ENCODE assay signal across 8 mouse cellular contexts in genomic region chr11:89302816-89303180, GRCm38 (mm10). TPM values are rescaled to one million over a fixed set of nuclear protein-coding genes. Genes with fewer than 3 reads are reported as not detected.
A peak's percentile ranks its signal among the peaks of the same experiment; 100 is the strongest.
DNase-seq lines count a peak whose midpoint lies in the region; ATAC-seq and TF ChIP-seq lines count a peak whose summit lies in the region.

No protein-coding gene starts in this region.

- no peaks in the 10 kb centered on the region; the same call in 1 of the 2 replicates for H3K4me1 ChIP-seq in brown adipose tissue, adult 24 weeks (ENCODE audit: control insufficient read depth, insufficient read depth, insufficient read length, low read length)
- H3K4me1 ChIP-seq in hindbrain, embryonic 12.5 days: peaks cover 20% of the 10 kb centered on the region
- H3K4me1 ChIP-seq in lung, postnatal 0 days (ENCODE audit: insufficient read depth, low read depth, low read length): peaks cover 13% of the 10 kb centered on the region; the same call in 1 of the 2 replicates

- peak; percentile 68 for ATAC-seq in hindbrain, embryonic 12.5 days (ENCODE audit: low FRiP score)
- ATAC-seq in lung, postnatal 0 days: peak; percentile 55

- peaks cover 4% of the 10 kb centered on the region; the same call in 1 of the 2 replicates for H3K9me3 ChIP-seq in hindbrain, embryonic 12.5 days (replicated peaks)
- H3K9me3 ChIP-seq in lung, postnatal 0 days (ENCODE audit: low read length): no peaks in the 10 kb centered on the region

- peak overlapping the region; percentile 87 for H3K4me2 ChIP-seq in hindbrain, embryonic 12.5 days (replicated peaks)
- peak overlapping the region; percentile 98 for H3K4me2 ChIP-seq in lung, postnatal 0 days (replicated peaks; ENCODE audit: low read depth, low read length)

- H3K27ac ChIP-seq in brown adipose tissue, adult 24 weeks (replicated peaks; ENCODE audit: low read depth, low read length): no peak overlapping the region
- H3K27ac ChIP-seq in hindbrain, embryonic 12.5 days: peak overlapping the region; percentile 90
- H3K27ac ChIP-seq in lung, postnatal 0 days (ENCODE audit: low read length): no peak overlapping the region

- H3K36me3 ChIP-seq in hindbrain, embryonic 12.5 days: no peaks in the 10 kb centered on the region
- H3K36me3 ChIP-seq in lung, postnatal 0 days (ENCODE audit: insufficient read depth, low read length): no peaks in the 10 kb centered on the region

- peaks cover 7% of the 10 kb centered on the region for H3K27me3 ChIP-seq in hindbrain, embryonic 12.5 days
- peaks cover 21% of the 10 kb centered on the region for H3K27me3 ChIP-seq in lung, postnatal 0 days (replicated peaks; ENCODE audit: insufficient read depth, low read length)

- no peak for TF ChIP-seq EP300 in lung, postnatal 0 days (IDR thresholded peaks at IDR 0.05)

- 1% methylated on average over 23 of the region's 29 CpGs for WGBS in hindbrain, embryonic 12.5 days
- 0% methylated on average over 8 of the region's 29 CpGs for WGBS in lung, postnatal 0 days

- no peak for TF ChIP-seq CTCF in lung, postnatal 0 days (IDR thresholded peaks at IDR 0.05)

- H3K4me3 ChIP-seq in brown adipose tissue, adult 24 weeks (ENCODE audit: insufficient read depth, low read depth, low read length): peak overlapping the region; percentile 54
- peak overlapping the region; percentile 70 for H3K4me3 ChIP-seq in hindbrain, embryonic 12.5 days
- peak overlapping the region; percentile 56 for H3K4me3 ChIP-seq in lung, postnatal 0 days (ENCODE audit: low read depth, low read length)

- DNase-seq in ES-CJ7 (ENCODE audit: low read depth, low spot score): peak; percentile 41
- peak; percentile 43 to 44 for DNase-seq in frontal cortex, postnatal 25 days (ENCODE audit: low spot score in 2 of 2)
- DNase-seq in layer of hippocampus, postnatal 14 days (ENCODE audit: low spot score in 2 of 2): peak; percentile 80 to 82
- DNase-seq in lung, postnatal 0 days (ENCODE audit: low spot score): peak; percentile 75
- DNase-seq in right cerebral cortex, adult 18-20 months: peak; percentile 78
- no peak for DNase-seq in spleen, postnatal 14 days (ENCODE audit: low spot score in 2 of 2)

- peak overlapping the region; percentile 75 for H3K9ac ChIP-seq in hindbrain, embryonic 12.5 days
- no peak overlapping the region for H3K9ac ChIP-seq in lung, postnatal 0 days (replicated peaks; ENCODE audit: low read depth)

RNA-seq across cellular contexts. Expression of gene Nog, which starts 0.7 kb away (rescaled TPM):
- polyA plus RNA-seq in brown adipose tissue, adult 24 weeks (2012; ENCODE audit: insufficient read depth, insufficient read length, missing spikeins): 0.67 TPM in 1 of 2 replicates, not detected in the other
- polyA plus RNA-seq in hindbrain, embryonic 12.5 days (2016; fragmentation: Nextera tagmentation; extraction: Ambion mirVana): 7.7 and 9.8 TPM in 2 replicates
- total RNA-seq in layer of hippocampus, postnatal 14 days (2021): 1 to 10 TPM; 6.7 to 8.3 TPM
- polyA plus RNA-seq in lung, postnatal 0 days (2015; fragmentation: Nextera tagmentation; extraction: Ambion mirVana): 0.86 and 0.95 TPM in 2 replicates

Comparison
In these comparisons a context has a peak if more than half of its experiments do, and no peak if none do; other contexts are left out.
1. DNase-seq: peak in ES-CJ7 (single experiment), frontal cortex, postnatal 25 days (2 of 2), layer of hippocampus, postnatal 14 days (2 of 2), lung, postnatal 0 days (single experiment) and right cerebral cortex, adult 18-20 months (single experiment); none in spleen, postnatal 14 days (0 of 2).
2. Peak in every context shown above with its lines, with median percentiles within 50 percentile points of each other: H3K4me3 ChIP-seq.